Mouse (Mus musculus) kidney, postnatal 0 days (tissue): ENCODE measurements around the gene Tapbp. TPM values are rescaled to one million over a fixed set of nuclear protein-coding genes. Genes with fewer than 3 reads are reported as not detected.

Experiments
- ATAC-seq: fragments of 200-750 bp; cut with Nextera tagmentation; replicated peaks from 2 replicates; pipeline ENCODE4 v1.8.0; 2017; ENCODE audit warnings: low read depth, moderate number of reproducible peaks, moderate TSS enrichment, moderate library complexity; ENCODE audit not compliant: low FRiP score
- DNase-seq: peaks from one replicate; pipeline ENCODE4 v3.0.0-alpha.2; 2016; ENCODE audit warnings: low spot score
- H3K27ac ChIP-seq: fragments of 300-500 bp; sonication (generic); 2 replicates; pipeline ENCODE4 v1.5.1; 2014; ENCODE audit warnings: mild to moderate bottlenecking
- H3K27me3 ChIP-seq: fragments of 300-500 bp; sonication (generic); 2 replicates; pipeline ENCODE4 v1.6.1; 2014; ENCODE audit warnings: low read length, mixed read lengths; ENCODE audit not compliant: insufficient read depth
- H3K36me3 ChIP-seq: fragments of 300-500 bp; sonication (generic); 2 replicates; pipeline ENCODE4 v1.6.1; 2014; ENCODE audit warnings: low read length, mixed read lengths; ENCODE audit not compliant: insufficient read depth
- H3K4me1 ChIP-seq: fragments of 300-500 bp; sonication (generic); replicated peaks from 2 replicates; pipeline ENCODE4 v1.6.1; 2014; ENCODE audit warnings: antibody characterized with exemption, low read length, mixed read lengths; ENCODE audit not compliant: insufficient read depth
- H3K4me2 ChIP-seq: fragments of 300-500 bp; sonication (generic); 2 replicates; pipeline ENCODE4 v1.6.1; 2014; ENCODE audit warnings: mild to moderate bottlenecking, low read length, moderate library complexity, mixed read lengths
- H3K4me3 ChIP-seq: fragments of 300-500 bp; sonication (generic); replicated peaks from 2 replicates; pipeline ENCODE4 v1.5.1; 2014; ENCODE audit warnings: low read depth, low read length
- H3K9ac ChIP-seq: fragments of 300-500 bp; sonication (generic); 2 replicates; pipeline ENCODE4 v1.6.1; 2014; ENCODE audit warnings: low read depth, low read length
- H3K9me3 ChIP-seq: fragments of 300-500 bp; sonication (generic); replicated peaks from 2 replicates; pipeline ENCODE4 v1.6.1; 2016; ENCODE audit warnings: low read length, inconsistent platforms, mixed read lengths
- CTCF ChIP-seq: IDR thresholded peaks from 2 replicates; pipeline ENCODE4 v1.5.1; 2016; ENCODE audit warnings: antibody characterized with exemption, low read depth, mild to moderate bottlenecking, moderate library complexity
- WGBS: fragments of 180-500 bp; shearing (Covaris S2); extraction: QIAGEN DNeasy Blood & Tissue Kit; methylation state at CpG from one replicate; pipeline ENCODE4 v1.1.7; 2014; 5-methylcytosine and 5-hydroxymethylcytosine counted together
- microRNA-seq: library from miRNA; unstranded; fragments of <30 nt; microRNA quantifications from one replicate; pipeline ENCODE4, GENCODE M21; 2016
- polyA plus RNA-seq: library from polyadenylated mRNA; unstranded; fragments of >200 nt; fragmentation: Nextera tagmentation; extraction: Ambion mirVana; gene quantifications from 2 replicates; pipeline ENCODE4 v1.2.1, GENCODE M21; 2015

The Tapbp gene
- polyA plus RNA-seq, 1 experiment from 2014 or later = 53.2 TPM

GRCm38 (mm10) chr17:33977861-33978557 is 62.3 kb downstream of the Tapbp start:
- H3K9ac ChIP-seq = peak overlapping the region; percentile 50
- peaks cover 6% of the 10 kb centered on the region; the same call in 1 of the 2 replicates for H3K27me3 ChIP-seq
- H3K36me3 ChIP-seq = no peaks in the 10 kb centered on the region
- ATAC-seq = no peak
- no peak overlapping the region for H3K27ac ChIP-seq
- peak overlapping the region; percentile 38 for H3K4me3 ChIP-seq
- H3K4me1 ChIP-seq = peaks cover 10% of the 10 kb centered on the region; the same call in 1 of the 2 replicates
- 1% methylated on average over 57 of the region's 57 CpGs for WGBS
- TF ChIP-seq CTCF = no peak
- DNase-seq = no peak
- H3K4me2 ChIP-seq = peak overlapping the region; percentile 75
- H3K9me3 ChIP-seq = no peaks in the 10 kb centered on the region

GRCm38 (mm10) chr17:33978631-33979031 is 62.9 kb downstream of the Tapbp start:
- Histone ChIP-seq H3K4me1 (peaks cover 10% of the 10 kb centered on the region; the same call in 1 of the 2 replicates), H3K9ac (peak overlapping the region; percentile 50), H3K4me2 (peak overlapping the region; percentile 75), H3K9me3 (no peaks in the 10 kb centered on the region), H3K27me3 (peaks cover 6% of the 10 kb centered on the region; the same call in 1 of the 2 replicates), H3K27ac (no peak overlapping the region), H3K4me3 (peak overlapping the region; percentile 38), H3K36me3 (no peaks in the 10 kb centered on the region)
- DNase-seq (peak; percentile 56), ATAC-seq (peak; percentile 87)
- WGBS = 2% methylated on average over 15 of the region's 17 CpGs
- 0 out of 2 replicates have a peak, but pooled peaks have one; percentile 1 for TF ChIP-seq CTCF

Small RNAs within 50 kb of the gene (microRNA-seq; reads per million reads assigned to microRNA genes)
- not detected for gene Gm27740

Other genes with a start within 250 kb of the Tapbp start
- 248 and 273 TPM in 2 replicates for gene Hnrnpm, start 229.0 kb upstream of the Tapbp start, polyA plus RNA-seq
- gene March2, start 197.2 kb upstream of the Tapbp start, polyA plus RNA-seq = 61.7 and 64.9 TPM in 2 replicates
- gene Rab11b, start 155.4 kb upstream of the Tapbp start, polyA plus RNA-seq = 207 and 216 TPM in 2 replicates
- gene Angptl4, start 134.1 kb upstream of the Tapbp start, polyA plus RNA-seq = 51.4 and 58.9 TPM in 2 replicates
- gene Kank3, start 105.4 kb upstream of the Tapbp start, polyA plus RNA-seq = 57.5 and 70.4 TPM in 2 replicates
- gene Rps28, start 91.3 kb upstream of the Tapbp start, polyA plus RNA-seq = 1,262 and 1,465 TPM in 2 replicates
- gene Ndufa7, start 91.3 kb upstream of the Tapbp start, polyA plus RNA-seq = 574 and 620 TPM in 2 replicates
- gene Cd320, start 72.8 kb upstream of the Tapbp start, polyA plus RNA-seq = 101 and 109 TPM in 2 replicates
- not detected in 2 replicates for gene Gm7029, start 42.1 kb upstream of the Tapbp start, polyA plus RNA-seq
- gene Kifc1, start 25.2 kb upstream of the Tapbp start, polyA plus RNA-seq = 3.4 TPM in 2 replicates
- 0.29 TPM in 1 of 2 replicates, not detected in the other for gene Platr17, start 10.8 kb upstream of the Tapbp start, polyA plus RNA-seq
- gene Daxx, start 6.5 kb upstream of the Tapbp start, polyA plus RNA-seq = 33.4 and 39.5 TPM in 2 replicates
- gene Zbtb22, start within 50 bp of the Tapbp start, polyA plus RNA-seq = 19.8 TPM in 2 replicates
- gene Rgl2, start 13.6 kb downstream of the Tapbp start, polyA plus RNA-seq = 22.2 TPM in 2 replicates
- 147 and 150 TPM in 2 replicates for gene Pfdn6, start 24.4 kb downstream of the Tapbp start, polyA plus RNA-seq
- gene Wdr46, start 24.8 kb downstream of the Tapbp start, polyA plus RNA-seq = 20.1 and 20.3 TPM in 2 replicates
- gene B3galt4, start 35.6 kb downstream of the Tapbp start, polyA plus RNA-seq = 6.7 and 8.1 TPM in 2 replicates
- gene Vps52, start 39.9 kb downstream of the Tapbp start, polyA plus RNA-seq = 37.7 and 40.7 TPM in 2 replicates
- gene Rps18, start 40.1 kb downstream of the Tapbp start, polyA plus RNA-seq = 2,059 and 2,304 TPM in 2 replicates
- 76.0 and 82.2 TPM in 2 replicates for gene H2-K1, start 84.4 kb downstream of the Tapbp start, polyA plus RNA-seq
- gene Ring1, start 108.8 kb downstream of the Tapbp start, polyA plus RNA-seq = 17.9 and 23.3 TPM in 2 replicates
- gene H2-Ke6, start 112.2 kb downstream of the Tapbp start, polyA plus RNA-seq = 64.9 and 65.7 TPM in 2 replicates
- 149 and 165 TPM in 2 replicates for gene Slc39a7, start 115.8 kb downstream of the Tapbp start, polyA plus RNA-seq
- gene Rxrb, start 115.9 kb downstream of the Tapbp start, polyA plus RNA-seq = 42.3 and 46.1 TPM in 2 replicates
- 1.4 and 1.6 TPM in 2 replicates for gene Col11a2, start 123.5 kb downstream of the Tapbp start, polyA plus RNA-seq
- 0.83 and 0.95 TPM in 2 replicates for gene H2-Oa, start 176.4 kb downstream of the Tapbp start, polyA plus RNA-seq
- 18.6 and 20.6 TPM in 2 replicates for gene H2-DMa, start 203.6 kb downstream of the Tapbp start, polyA plus RNA-seq
- 90.2 and 100 TPM in 2 replicates for gene Brd2, start 206.7 kb downstream of the Tapbp start, polyA plus RNA-seq
- gene H2-DMb2, start 227.4 kb downstream of the Tapbp start, polyA plus RNA-seq = 15.3 and 19.4 TPM in 2 replicates
- 12.9 and 13.5 TPM in 2 replicates for gene H2-DMb1, start 237.2 kb downstream of the Tapbp start, polyA plus RNA-seq